Mouse (Mus musculus): ENCODE data around the gene Stx1a. TPM values are rescaled to one million over a fixed set of nuclear protein-coding genes. Genes with fewer than 3 reads are reported as not detected.
A peak's percentile ranks its signal among the peaks of the same experiment; 100 is the strongest.

Gene Stx1a
- polyA plus RNA-seq, 1 experiment from 2014 or later = 13.4 TPM

DNA sequence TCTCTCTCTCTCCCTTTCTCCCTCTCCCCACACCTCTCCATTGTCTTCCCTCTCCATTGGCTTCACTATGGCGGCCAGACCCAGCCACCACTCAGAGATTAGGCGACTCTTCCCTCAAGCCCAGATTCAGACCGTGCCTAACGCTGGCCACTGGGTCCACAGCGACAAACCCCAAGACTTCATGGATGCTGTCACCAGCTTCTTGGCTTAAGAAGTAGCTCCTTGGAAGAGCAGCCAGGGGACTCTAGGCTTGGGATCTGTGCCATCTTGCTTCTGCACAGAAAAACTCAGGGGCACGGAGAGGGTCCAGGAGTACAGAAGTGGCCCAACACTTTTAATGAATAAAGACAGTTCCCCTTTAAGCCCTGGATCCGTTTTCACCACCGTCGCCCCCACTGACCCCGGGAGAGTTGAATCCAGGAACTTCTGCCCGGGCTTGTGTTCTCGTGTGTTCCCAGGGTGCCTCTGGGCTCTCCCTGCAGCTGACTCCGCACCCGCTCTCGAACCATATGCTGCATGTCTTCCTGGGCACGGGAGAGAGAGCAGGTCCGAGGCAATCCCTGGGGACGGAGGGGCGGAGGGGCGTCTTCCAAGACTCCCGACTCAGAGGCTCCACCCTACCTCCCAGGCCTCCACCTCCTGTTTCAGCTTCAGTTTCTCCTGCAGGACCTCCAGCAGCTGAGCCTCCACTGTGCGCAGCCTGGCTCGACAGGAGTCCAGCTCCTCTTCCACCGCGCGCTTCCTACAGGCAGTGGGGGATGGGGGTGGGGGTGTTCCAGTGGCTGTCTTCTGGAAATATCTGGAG lies 11.3 kb upstream of the Stx1a start:
- H3K36me3 ChIP-seq (ENCODE audit: control insufficient read depth, insufficient read depth, low read length) = peaks cover 3% of the 10 kb centered on the region; the same call in 1 of the 2 replicates
- peak overlapping the region; percentile 80 for H3K9ac ChIP-seq (ENCODE audit: low read depth, low read length)
- no peaks in the 10 kb centered on the region for H3K9me3 ChIP-seq (ENCODE audit: control insufficient read depth, low read length)
- no peaks in the 10 kb centered on the region for H3K27me3 ChIP-seq (replicated peaks; ENCODE audit: control insufficient read depth, insufficient read depth, low read length)
- H3K4me1 ChIP-seq (ENCODE audit: control insufficient read depth, insufficient read depth, low read length) = peaks cover 34% of the 10 kb centered on the region
- WGBS = 30% methylated on average over 26 of the region's 26 CpGs
- no peak for ATAC-seq
- peak overlapping the region; percentile 42 for H3K4me3 ChIP-seq (ENCODE audit: low read length)
- H3K27ac ChIP-seq (ENCODE audit: low read length) = peak overlapping the region; percentile 94
- peak overlapping the region; percentile 50 for H3K4me2 ChIP-seq (ENCODE audit: low read depth, low read length)

DNA sequence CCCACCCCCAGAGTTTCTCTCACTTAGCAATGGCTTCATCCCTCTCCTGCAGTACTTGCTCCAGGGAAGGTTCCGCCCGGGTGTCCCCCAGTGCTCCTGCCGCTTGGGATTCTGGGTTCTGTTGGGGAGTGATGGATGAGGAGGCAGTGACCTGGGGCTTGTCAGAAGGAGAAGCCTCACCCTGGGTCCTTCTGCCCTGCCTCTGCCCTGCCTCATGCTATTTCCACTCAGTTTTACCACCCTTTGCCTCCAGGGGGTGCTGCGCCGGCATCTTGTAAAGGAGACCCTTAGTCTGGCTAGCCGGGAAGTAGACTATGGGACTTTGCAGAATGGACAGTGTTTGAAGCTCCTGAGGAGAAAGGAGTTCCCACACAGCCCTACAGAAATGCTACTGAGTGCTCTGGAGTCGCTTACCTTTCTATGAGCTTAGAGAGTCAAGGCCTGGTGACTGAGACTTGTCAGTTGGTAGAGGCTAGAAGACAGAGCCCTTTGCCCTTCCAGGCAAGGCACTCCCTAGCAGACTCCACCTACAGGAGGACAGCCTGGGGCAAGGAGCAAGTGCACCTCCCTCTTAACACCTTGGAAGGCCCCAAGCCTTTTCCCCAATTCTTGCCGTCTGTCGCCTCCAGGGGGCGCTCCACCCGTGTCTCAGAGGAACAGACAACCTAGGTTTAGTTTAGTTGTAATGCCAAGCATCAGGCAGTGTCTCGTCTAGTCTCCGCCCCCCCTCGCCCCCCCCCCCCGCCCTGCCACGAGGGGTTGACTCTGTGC lies 10.4 kb upstream of the Stx1a start:
- H3K4me2 ChIP-seq (ENCODE audit: low read depth, low read length) = peak overlapping the region; percentile 50
- no peaks in the 10 kb centered on the region for H3K27me3 ChIP-seq (replicated peaks; ENCODE audit: control insufficient read depth, insufficient read depth, low read length)
- H3K4me1 ChIP-seq (ENCODE audit: control insufficient read depth, insufficient read depth, low read length) = peaks cover 32% of the 10 kb centered on the region
- H3K9ac ChIP-seq (ENCODE audit: low read depth, low read length) = peak overlapping the region; percentile 80
- peak overlapping the region; percentile 42 for H3K4me3 ChIP-seq (ENCODE audit: low read length)
- no peaks in the 10 kb centered on the region for H3K9me3 ChIP-seq (ENCODE audit: control insufficient read depth, low read length)
- WGBS = 8% methylated on average over 16 of the region's 16 CpGs
- peaks cover 3% of the 10 kb centered on the region; the same call in 1 of the 2 replicates for H3K36me3 ChIP-seq (ENCODE audit: control insufficient read depth, insufficient read depth, low read length)
- H3K27ac ChIP-seq (ENCODE audit: low read length) = peak overlapping the region; percentile 94
- ATAC-seq = peak; percentile 34

DNA sequence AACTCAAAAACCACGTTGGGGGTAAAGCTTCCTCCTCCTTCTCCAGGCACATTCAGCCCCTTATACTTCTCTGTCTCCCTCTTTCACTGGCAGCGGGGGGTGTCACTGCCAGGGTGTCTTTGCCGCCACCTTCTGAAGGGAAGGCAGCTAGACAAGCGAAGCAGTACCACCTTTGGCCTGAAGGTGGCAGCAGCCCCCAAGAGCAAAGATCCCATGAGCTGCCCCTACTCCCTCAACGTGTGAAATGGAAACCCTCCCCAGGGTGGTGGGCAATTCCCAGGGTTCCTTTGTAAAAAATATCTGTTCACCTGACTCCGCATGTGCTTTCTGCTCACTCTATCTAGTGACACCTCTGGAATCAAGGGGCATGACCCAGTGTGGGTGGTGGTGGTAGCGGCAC lies 7.8 kb upstream of the Stx1a start:
- H3K27me3 ChIP-seq (replicated peaks; ENCODE audit: control insufficient read depth, insufficient read depth, low read length) = no peaks in the 10 kb centered on the region
- no peak overlapping the region for H3K4me3 ChIP-seq (ENCODE audit: low read length)
- no peak overlapping the region for H3K9ac ChIP-seq (ENCODE audit: low read depth, low read length)
- H3K4me2 ChIP-seq (ENCODE audit: low read depth, low read length) = no peak overlapping the region
- no peak for ATAC-seq
- H3K36me3 ChIP-seq (ENCODE audit: control insufficient read depth, insufficient read depth, low read length) = peaks cover 3% of the 10 kb centered on the region; the same call in 1 of the 2 replicates
- WGBS = 14% methylated on average over 7 of the region's 7 CpGs
- H3K27ac ChIP-seq (ENCODE audit: low read length) = no peak overlapping the region
- H3K9me3 ChIP-seq (ENCODE audit: control insufficient read depth, low read length) = no peaks in the 10 kb centered on the region
- H3K4me1 ChIP-seq (ENCODE audit: control insufficient read depth, insufficient read depth, low read length) = peaks cover 22% of the 10 kb centered on the region

DNA sequence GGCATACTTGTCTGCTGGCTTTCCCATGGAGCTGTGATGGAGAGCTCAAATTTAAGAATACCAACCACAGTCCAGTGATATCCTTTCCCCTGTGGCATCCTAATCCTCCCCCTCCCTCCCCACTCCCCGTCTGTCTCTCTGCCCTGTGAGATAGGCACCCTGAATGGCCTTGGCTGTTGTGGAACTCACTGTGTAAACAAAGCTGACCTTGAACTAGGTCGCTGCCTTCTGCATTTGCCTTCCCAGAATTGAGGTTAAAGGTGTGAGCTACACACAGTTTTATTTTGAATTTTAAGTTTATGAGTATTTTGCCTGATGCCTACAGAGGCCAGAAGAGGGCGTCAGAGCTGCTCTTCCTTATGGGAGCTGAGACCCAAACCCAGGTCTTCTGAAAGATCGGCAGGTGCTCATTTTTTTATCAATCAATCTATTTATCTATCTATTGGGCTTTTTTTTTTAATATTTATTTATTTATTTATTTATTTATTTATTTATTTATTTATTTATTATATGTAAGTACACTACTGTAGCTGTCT lies 7.0 kb upstream of the Stx1a start:
- Histone ChIP-seq H3K27me3 (replicated peaks; ENCODE audit: control insufficient read depth, insufficient read depth, low read length) (no peaks in the 10 kb centered on the region), H3K9ac (ENCODE audit: low read depth, low read length) (no peak overlapping the region), H3K4me3 (ENCODE audit: low read length) (no peak overlapping the region), H3K36me3 (ENCODE audit: control insufficient read depth, insufficient read depth, low read length) (peaks cover 2% of the 10 kb centered on the region; the same call in 1 of the 2 replicates), H3K4me2 (ENCODE audit: low read depth, low read length) (no peak overlapping the region), H3K9me3 (ENCODE audit: control insufficient read depth, low read length) (no peaks in the 10 kb centered on the region), H3K27ac (ENCODE audit: low read length) (no peak overlapping the region), H3K4me1 (ENCODE audit: control insufficient read depth, insufficient read depth, low read length) (peaks cover 16% of the 10 kb centered on the region)
- no peak for ATAC-seq
- 40% methylated on average over 4 of the region's 4 CpGs for WGBS

DNA sequence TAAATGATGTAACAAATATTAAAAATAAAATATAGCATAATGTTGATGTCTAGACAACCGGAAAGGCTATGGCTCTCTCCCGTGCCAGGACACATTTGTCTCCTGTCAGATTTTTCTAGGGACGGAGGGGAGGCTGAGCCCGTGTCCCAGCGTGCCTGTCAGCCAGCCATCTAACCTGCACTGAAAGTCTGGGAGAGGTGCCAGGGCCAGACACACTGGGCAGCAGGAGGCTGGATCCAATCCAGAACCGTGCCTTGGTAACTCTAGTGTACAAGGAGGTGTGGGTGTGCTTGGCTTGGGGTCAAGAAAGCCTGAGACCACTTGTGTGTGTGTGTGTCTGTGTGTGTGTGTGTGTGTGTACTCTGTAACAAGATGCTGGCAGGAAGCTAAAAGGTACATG lies 1.5 kb upstream of the Stx1a start:
- H3K27me3 ChIP-seq (replicated peaks; ENCODE audit: control insufficient read depth, insufficient read depth, low read length) = no peaks in the 10 kb centered on the region
- H3K4me2 ChIP-seq (ENCODE audit: low read depth, low read length) = no peak overlapping the region
- no peak overlapping the region for H3K27ac ChIP-seq (ENCODE audit: low read length)
- H3K9me3 ChIP-seq (ENCODE audit: control insufficient read depth, low read length) = no peaks in the 10 kb centered on the region
- 66% methylated on average over 6 of the region's 6 CpGs for WGBS
- no peak overlapping the region for H3K4me3 ChIP-seq (ENCODE audit: low read length)
- H3K4me1 ChIP-seq (ENCODE audit: control insufficient read depth, insufficient read depth, low read length) = peaks cover 25% of the 10 kb centered on the region
- H3K9ac ChIP-seq (ENCODE audit: low read depth, low read length) = no peak overlapping the region
- ATAC-seq = no peak
- H3K36me3 ChIP-seq (ENCODE audit: control insufficient read depth, insufficient read depth, low read length) = no peaks in the 10 kb centered on the region

DNA sequence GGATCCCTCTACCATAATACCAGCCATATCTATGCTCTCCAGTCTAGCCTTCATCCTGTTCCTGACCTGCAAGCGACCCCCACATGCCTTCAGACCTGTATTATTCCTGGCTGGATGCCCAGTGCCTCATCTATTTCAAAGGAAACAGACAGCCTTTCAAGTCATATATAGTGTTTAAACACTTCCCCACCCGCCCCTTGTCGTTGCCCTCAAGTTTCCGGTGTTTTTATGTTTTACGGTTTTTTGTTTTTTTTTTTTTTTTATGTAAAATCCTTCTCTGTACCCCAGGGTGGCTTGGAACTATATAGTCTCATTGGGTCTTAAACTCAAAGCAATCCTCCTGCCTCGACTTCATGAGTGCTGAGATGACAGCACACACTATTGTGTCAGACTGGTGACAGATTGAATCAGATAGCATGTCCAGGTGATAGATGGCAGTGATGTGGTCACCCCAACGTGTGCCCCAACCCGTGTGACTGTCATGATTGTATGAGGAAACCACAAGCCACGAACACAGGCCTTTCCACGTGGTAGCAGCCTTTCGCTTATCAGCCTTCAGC lies 1.5 kb downstream of the Stx1a start:
- Histone ChIP-seq H3K9ac (ENCODE audit: low read depth, low read length) (peak overlapping the region; percentile 78; the same call in 1 of the 2 replicates), H3K4me2 (ENCODE audit: low read depth, low read length) (peak overlapping the region; percentile 95), H3K27me3 (replicated peaks; ENCODE audit: control insufficient read depth, insufficient read depth, low read length) (no peaks in the 10 kb centered on the region), H3K9me3 (ENCODE audit: control insufficient read depth, low read length) (no peaks in the 10 kb centered on the region), H3K36me3 (ENCODE audit: control insufficient read depth, insufficient read depth, low read length) (no peaks in the 10 kb centered on the region), H3K4me1 (ENCODE audit: control insufficient read depth, insufficient read depth, low read length) (peaks cover 39% of the 10 kb centered on the region), H3K27ac (ENCODE audit: low read length) (no peak overlapping the region), H3K4me3 (ENCODE audit: low read length) (peak overlapping the region; percentile 72)
- ATAC-seq = no peak
- WGBS = 42% methylated on average over 11 of the region's 11 CpGs

DNA sequence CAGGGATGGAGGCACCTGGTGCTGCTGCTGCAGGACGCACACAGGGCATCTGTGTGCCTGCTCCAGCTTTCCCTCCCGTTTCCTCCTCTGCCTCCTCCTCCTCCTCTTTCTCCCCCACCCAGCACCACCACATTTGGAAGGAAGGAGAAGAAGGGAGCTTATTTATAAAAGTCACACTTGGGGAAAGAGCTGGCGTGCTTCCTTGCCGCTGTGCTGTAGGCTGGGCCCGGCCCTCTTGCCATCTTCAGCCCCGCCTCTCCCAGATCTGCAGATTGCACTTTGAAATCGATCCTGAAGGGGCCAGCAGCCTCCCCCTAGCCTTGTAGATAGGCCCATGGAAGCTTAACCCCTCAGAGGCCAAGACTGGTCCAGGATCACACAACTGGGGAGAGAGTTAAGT lies 2.6 kb downstream of the Stx1a start:
- Histone ChIP-seq H3K4me3 (ENCODE audit: low read length) (no peak overlapping the region), H3K27me3 (replicated peaks; ENCODE audit: control insufficient read depth, insufficient read depth, low read length) (no peaks in the 10 kb centered on the region), H3K27ac (ENCODE audit: low read length) (no peak overlapping the region), H3K9ac (ENCODE audit: low read depth, low read length) (peak overlapping the region; percentile 48), H3K4me2 (ENCODE audit: low read depth, low read length) (peak overlapping the region; percentile 38), H3K4me1 (ENCODE audit: control insufficient read depth, insufficient read depth, low read length) (peaks cover 39% of the 10 kb centered on the region), H3K9me3 (ENCODE audit: control insufficient read depth, low read length) (no peaks in the 10 kb centered on the region), H3K36me3 (ENCODE audit: control insufficient read depth, insufficient read depth, low read length) (no peaks in the 10 kb centered on the region)
- no peak for ATAC-seq
- WGBS = 6% methylated on average over 7 of the region's 7 CpGs

DNA sequence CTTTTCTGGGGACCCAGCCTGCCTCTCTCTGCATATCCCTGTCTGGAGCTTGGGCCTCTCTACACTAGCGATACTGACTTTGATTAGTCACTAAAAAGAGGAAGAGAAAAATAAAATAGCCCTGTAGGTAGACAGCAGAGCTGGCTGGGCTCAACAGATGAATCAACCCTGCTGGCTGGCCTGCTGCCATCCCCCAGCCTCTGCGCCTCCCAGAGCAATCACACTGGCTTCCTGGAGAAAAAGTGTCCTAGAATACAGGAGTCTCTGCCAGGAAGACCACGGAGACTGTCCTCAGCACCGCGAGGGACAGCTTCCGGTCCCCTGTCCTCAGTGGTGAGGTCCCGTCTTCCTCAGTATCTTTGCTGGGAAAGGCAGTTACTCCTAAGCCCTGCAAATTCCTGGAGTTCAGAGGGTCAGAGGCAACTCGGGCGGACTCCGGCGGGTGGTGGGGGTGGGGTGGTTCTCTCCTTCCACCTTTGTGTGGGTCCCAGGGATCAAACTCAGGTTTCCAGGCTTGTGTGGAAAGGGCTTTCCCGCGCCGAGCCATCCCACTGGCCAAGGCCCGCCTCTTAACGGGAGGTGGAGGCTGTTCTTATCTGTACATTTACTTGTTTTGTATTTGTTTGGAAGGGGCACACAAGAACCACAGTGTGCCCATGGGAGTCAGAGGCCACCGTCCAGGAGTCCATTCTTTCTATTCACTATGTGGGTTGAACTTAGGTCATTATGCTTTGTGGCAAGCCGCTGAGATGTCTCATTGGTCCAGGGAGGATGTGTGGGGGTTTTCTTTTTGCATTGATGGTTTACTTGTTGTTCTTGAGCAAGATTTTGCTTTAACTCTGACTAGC lies 5.9 kb downstream of the Stx1a start:
- 44% methylated on average over 18 of the region's 18 CpGs for WGBS
- peak; percentile 45 for ATAC-seq
- H3K4me2 ChIP-seq (ENCODE audit: low read depth, low read length) = peak overlapping the region; percentile 39
- no peaks in the 10 kb centered on the region for H3K36me3 ChIP-seq (ENCODE audit: control insufficient read depth, insufficient read depth, low read length)
- no peaks in the 10 kb centered on the region for H3K27me3 ChIP-seq (replicated peaks; ENCODE audit: control insufficient read depth, insufficient read depth, low read length)
- H3K27ac ChIP-seq (ENCODE audit: low read length) = peak overlapping the region; percentile 25; the same call in 1 of the 2 replicates
- H3K4me3 ChIP-seq (ENCODE audit: low read length) = peak overlapping the region; percentile 19; the same call in 1 of the 2 replicates
- H3K9ac ChIP-seq (ENCODE audit: low read depth, low read length) = peak overlapping the region; percentile 6
- peaks cover 34% of the 10 kb centered on the region for H3K4me1 ChIP-seq (ENCODE audit: control insufficient read depth, insufficient read depth, low read length)
- no peaks in the 10 kb centered on the region; the same call in 1 of the 2 replicates for H3K9me3 ChIP-seq (ENCODE audit: control insufficient read depth, low read length)
